Mouse (Mus musculus) brain, adult 10 weeks (tissue): ENCODE measurements around the gene Mup13. TPM values are rescaled to one million over a fixed set of nuclear protein-coding genes. Genes with fewer than 3 reads are reported as not detected.

Experiments
- polyA plus RNA-seq: library from polyadenylated mRNA; stranded (reverse); fragments of 350-450 nt; fragmentation: Illumina TruSeq; extraction: RNeasy Lipid Tissue Mini Kit (QIAGEN cat#74804); gene quantifications from one replicate; pipeline ENCODE4 v1.2.3, GENCODE M21; 2015; ENCODE audit warnings: low read depth, low replicate concordance

Mup13 gene
- 0.91 TPM for polyA plus RNA-seq

DNA sequence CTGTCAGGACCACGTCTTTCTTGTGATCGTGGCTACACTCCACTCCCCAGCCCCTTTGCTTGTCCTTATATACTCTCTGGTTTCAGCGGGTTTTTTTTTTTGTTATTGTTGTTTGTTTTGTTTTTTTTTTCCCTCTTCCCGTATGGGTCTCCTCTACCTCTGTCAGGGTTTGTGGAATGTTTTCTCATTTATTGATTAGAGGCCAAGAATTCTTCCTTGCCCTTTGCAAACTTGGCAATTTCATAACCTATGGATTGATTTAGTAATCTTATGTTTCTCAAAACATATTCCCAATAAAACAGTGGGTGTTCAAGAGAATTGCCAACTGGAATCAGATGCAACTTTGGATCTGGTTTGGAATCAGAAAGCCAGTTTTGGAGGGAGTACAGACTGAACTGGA lies at the start of gene Mup13:
Mup13 (minus strand) TSS at position 101 of the 400 bp plus-strand sequence.

Other genes starting within 250 kb of the Mup13 start
- 1.8 TPM for gene Mup14, start 75.7 kb upstream of the Mup13 start, polyA plus RNA-seq
- gene Mup15, start 211.5 kb upstream of the Mup13 start, polyA plus RNA-seq = not detected